Mouse (Mus musculus) heart, embryonic 14.5 days (tissue): ENCODE data around the gene Oxct2a. TPM values are rescaled to one million over a fixed set of nuclear protein-coding genes. Genes with fewer than 3 reads are reported as not detected.
A peak's percentile ranks its signal among the peaks of the same experiment; 100 is the strongest.

Experiments used
- ATAC-seq: fragments of 200-750 bp; cut with Nextera tagmentation; 2 replicates; pipeline ENCODE4 v1.8.0; 2017; ENCODE audit warnings: low read depth, moderate TSS enrichment; ENCODE audit not compliant: insufficient number of reproducible peaks, insufficient read depth, low FRiP score
- H3K27ac ChIP-seq, 2 experiments: fragments of 200-500 bp in 1 of 2; fragments of 300-500 bp in 1 of 2; sonication (generic) in 1 of 2; replicated peaks in 1 of 2; 2 replicates each; pipeline ENCODE4 v1.5.1; 2012 to 2014; ENCODE audit warnings: low read depth in 2 of 2, low read length in 2 of 2, control low read depth in 1 of 2, mild to moderate bottlenecking in 1 of 2, mixed read lengths in 1 of 2; ENCODE audit not compliant: control insufficient read depth in 1 of 2, insufficient read depth in 1 of 2
- H3K27me3 ChIP-seq: fragments of 300-500 bp; sonication (generic); 2 replicates; pipeline ENCODE4 v1.6.1; 2014; ENCODE audit warnings: mild to moderate bottlenecking, low read length, control low read depth; ENCODE audit not compliant: control insufficient read depth, insufficient read depth
- H3K36me3 ChIP-seq: fragments of 300-500 bp; sonication (generic); 2 replicates; pipeline ENCODE4 v1.6.1; 2014; ENCODE audit warnings: mild to moderate bottlenecking, control low read depth, low read length, mixed read lengths; ENCODE audit not compliant: control insufficient read depth, insufficient read depth
- H3K4me1 ChIP-seq, 2 experiments: fragments of 200-500 bp in 1 of 2; fragments of 300-500 bp in 1 of 2; sonication (generic) in 1 of 2; 2 replicates each; pipeline ENCODE4 v1.6.1; 2012 to 2014; ENCODE audit warnings: low read length in 2 of 2, control low read depth in 1 of 2, mixed read lengths in 1 of 2; ENCODE audit not compliant: control insufficient read depth in 2 of 2, insufficient read depth in 2 of 2
- H3K4me2 ChIP-seq: fragments of 300-500 bp; sonication (generic); 2 replicates; pipeline ENCODE4 v1.6.1; 2014; ENCODE audit warnings: mild to moderate bottlenecking, low read length
- H3K4me3 ChIP-seq, 2 experiments: fragments of 200-500 bp in 1 of 2; fragments of 300-500 bp in 1 of 2; sonication (generic) in 1 of 2; 2 replicates each; pipeline ENCODE4 v1.5.1; 2012 to 2014; ENCODE audit warnings: low read length in 2 of 2, mild to moderate bottlenecking in 2 of 2, control low read depth in 1 of 2, low read depth in 1 of 2, moderate library complexity in 1 of 2; ENCODE audit not compliant: control insufficient read depth in 1 of 2, insufficient read depth in 1 of 2
- H3K9ac ChIP-seq: fragments of 300-500 bp; sonication (generic); 2 replicates; pipeline ENCODE4 v1.6.1; 2014; ENCODE audit warnings: mild to moderate bottlenecking, low read length
- H3K9me3 ChIP-seq: fragments of 300-500 bp; sonication (generic); 2 replicates; pipeline ENCODE4 v1.6.1; 2016; ENCODE audit warnings: low read length, control low read depth; ENCODE audit not compliant: control insufficient read depth
- WGBS: fragments of 180-500 bp; shearing (Covaris S2); extraction: QIAGEN DNeasy Blood & Tissue Kit; methylation state at CpG from one replicate; pipeline ENCODE4 v1.1.7; 2014; 5-methylcytosine and 5-hydroxymethylcytosine counted together
- polyA plus RNA-seq: library from polyadenylated mRNA; unstranded; fragments of >200 nt; fragmentation: Nextera tagmentation; extraction: Ambion mirVana; gene quantifications from 2 replicates; pipeline ENCODE4 v1.2.1, GENCODE M21; 2014

Oxct2a gene
- polyA plus RNA-seq, result not detected in 2 replicates

DNA sequence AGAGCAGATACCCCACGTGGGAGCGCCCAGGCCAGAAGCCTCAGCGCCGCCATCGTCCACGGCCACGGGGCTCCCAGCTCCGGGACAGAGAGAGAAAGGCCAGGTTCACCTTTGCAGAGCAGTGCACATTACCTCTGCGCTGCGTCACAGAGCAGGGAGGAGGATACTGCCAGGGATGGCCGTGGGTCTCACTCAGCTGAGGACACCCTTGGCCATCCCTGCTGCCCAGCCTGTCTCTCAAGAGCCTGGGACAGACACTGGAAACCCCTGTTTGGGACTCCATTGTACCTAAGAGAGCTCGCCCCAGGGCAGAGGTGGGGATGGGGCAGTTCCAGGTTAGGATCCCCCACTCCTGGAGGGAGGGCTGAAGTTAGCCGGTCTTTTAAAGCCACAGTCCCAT lies at the start of gene Oxct2a:
Oxct2a (minus strand) TSS at position 101 of the 400 bp plus-strand sequence.
- Histone ChIP-seq H3K4me1 (peaks cover 6 to 7% of the 10 kb centered on the region in 2 experiments; a peak in 3 of 4 replicates), H3K4me2 (peak within 1 kb of the TSS; percentile 56), H3K27me3 (peaks cover 13% of the 10 kb centered on the region), H3K27ac (no peak within 1 kb of the TSS), H3K36me3 (no peaks in the 10 kb centered on the region), H3K9me3 (no peaks in the 10 kb centered on the region), H3K9ac (no peak within 1 kb of the TSS), H3K4me3 (peak within 1 kb of the TSS; percentile 12 to 26; a peak in 3 of 4 replicates)
- ATAC-seq, result no peak
- 11% methylated on average over 13 of the region's 13 CpGs for WGBS

GRCm38 (mm10) chr4:123363555-123363954 lies 40.1 kb upstream of the Oxct2a start:
- Histone ChIP-seq H3K9me3 (no peaks in the 10 kb centered on the region), H3K9ac (no peak overlapping the region), H3K4me2 (no peak overlapping the region), H3K4me3 (no peak overlapping the region), H3K27me3 (no peaks in the 10 kb centered on the region), H3K4me1 (no peaks in the 10 kb centered on the region), H3K27ac (no peak overlapping the region), H3K36me3 (peaks cover 98% of the 10 kb centered on the region)
- 91% methylated on average over 4 of the region's 4 CpGs for WGBS
- no peak for ATAC-seq

DNA sequence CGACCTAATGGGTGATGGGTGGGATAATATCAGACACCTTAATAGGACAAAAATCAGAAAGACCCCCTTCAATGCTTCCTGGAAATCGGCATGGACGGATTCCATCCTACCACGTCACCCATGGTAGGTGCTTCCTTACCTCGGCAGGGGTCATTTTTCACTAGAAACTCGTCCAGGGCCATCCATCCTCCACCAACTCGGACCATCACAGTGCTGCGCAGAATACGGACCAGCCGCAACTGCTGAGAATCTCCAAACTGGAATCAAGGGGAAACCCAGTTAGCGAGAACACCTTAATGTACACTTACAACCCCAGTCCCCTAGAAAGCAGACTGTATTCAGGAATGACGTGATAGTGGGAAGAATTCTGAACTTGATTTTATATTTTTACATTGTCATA lies 37.3 kb upstream of the Oxct2a start:
- no peak for ATAC-seq
- WGBS, result 93% methylated on average over 12 of the region's 12 CpGs
- peaks cover 98% of the 10 kb centered on the region for H3K36me3 ChIP-seq
- H3K9ac ChIP-seq, result no peak overlapping the region
- no peaks in the 10 kb centered on the region for H3K27me3 ChIP-seq
- no peaks in the 10 kb centered on the region for H3K9me3 ChIP-seq
- no peak overlapping the region for H3K4me3 ChIP-seq
- H3K4me1 ChIP-seq, result no peaks in the 10 kb centered on the region
- H3K27ac ChIP-seq, result no peak overlapping the region
- no peak overlapping the region for H3K4me2 ChIP-seq

DNA sequence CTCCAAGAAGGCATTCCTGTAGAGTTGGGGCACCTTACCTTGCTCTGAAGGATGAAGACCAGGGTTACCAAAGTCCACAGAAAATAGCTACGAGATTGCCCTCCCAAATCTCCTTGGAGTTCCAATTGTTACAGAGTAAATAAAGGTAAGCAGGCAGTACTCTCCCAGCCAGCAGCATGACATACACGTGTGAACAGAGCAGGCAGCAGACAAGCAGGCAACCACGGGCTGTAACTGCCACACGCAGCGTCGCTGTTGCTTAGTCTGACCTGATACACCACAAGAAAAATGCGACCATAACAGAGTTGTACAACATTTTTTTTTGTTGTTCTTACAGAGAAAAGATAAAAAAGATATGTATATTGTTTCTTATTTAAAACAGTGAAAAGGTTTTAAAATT lies 35.2 kb upstream of the Oxct2a start:
- Histone ChIP-seq H3K4me3 (no peak overlapping the region), H3K9ac (no peak overlapping the region), H3K4me1 (no peaks in the 10 kb centered on the region), H3K4me2 (no peak overlapping the region), H3K27ac (no peak overlapping the region), H3K9me3 (no peaks in the 10 kb centered on the region), H3K36me3 (peaks cover 98% of the 10 kb centered on the region), H3K27me3 (no peaks in the 10 kb centered on the region)
- 92% methylated on average over 7 of the region's 7 CpGs for WGBS
- ATAC-seq, result no peak

GRCm38 (mm10) chr4:123355941-123356340 lies 32.5 kb upstream of the Oxct2a start:
- 88% methylated on average over 8 of the region's 8 CpGs for WGBS
- H3K9ac ChIP-seq, result no peak overlapping the region
- no peak overlapping the region for H3K4me3 ChIP-seq

GRCm38 (mm10) chr4:123353271-123353877 lies 29.9 kb upstream of the Oxct2a start:
- H3K4me3 ChIP-seq, result no peak overlapping the region
- H3K4me2 ChIP-seq, result no peak overlapping the region
- no peaks in the 10 kb centered on the region for H3K4me1 ChIP-seq
- H3K9ac ChIP-seq, result no peak overlapping the region
- H3K36me3 ChIP-seq, result peaks cover 99% of the 10 kb centered on the region
- H3K9me3 ChIP-seq, result no peaks in the 10 kb centered on the region
- H3K27ac ChIP-seq, result no peak overlapping the region
- ATAC-seq, result no peak
- H3K27me3 ChIP-seq, result no peaks in the 10 kb centered on the region
- WGBS, result 75% methylated on average over 10 of the region's 10 CpGs

More at GRCm38 (mm10) chr4:123355941-123356340, 32.5 kb upstream of the Oxct2a start:
- Histone ChIP-seq H3K4me2 (no peak overlapping the region), H3K27ac (no peak overlapping the region), H3K9me3 (no peaks in the 10 kb centered on the region), H3K27me3 (no peaks in the 10 kb centered on the region), H3K4me1 (no peaks in the 10 kb centered on the region), H3K36me3 (peaks cover 98% of the 10 kb centered on the region)
- no peak for ATAC-seq

DNA sequence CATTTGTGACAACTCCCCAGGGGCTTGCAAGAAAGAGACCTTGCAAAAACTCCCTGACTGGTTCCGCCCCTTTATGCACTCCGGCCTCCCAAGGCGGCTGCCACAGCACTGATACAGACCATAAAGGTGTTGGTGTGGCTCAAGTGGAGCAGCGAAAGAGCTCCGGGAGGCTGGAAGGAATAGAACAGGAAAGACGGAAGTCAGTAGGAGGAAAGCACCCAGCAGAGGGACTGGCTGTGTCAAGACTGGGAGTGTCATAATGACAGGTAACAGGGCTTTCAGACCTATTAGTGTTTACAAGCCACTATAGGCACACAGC lies 20.0 kb upstream of the Oxct2a start:
- Histone ChIP-seq H3K4me1 (peaks cover 2 to 4% of the 10 kb centered on the region in 2 experiments; a peak in 1 of 4 replicates), H3K4me3 (peak overlapping the region; percentile 48 to 56), H3K27ac (no peak overlapping the region), H3K9me3 (no peaks in the 10 kb centered on the region), H3K4me2 (peak overlapping the region; percentile 93), H3K9ac (peak overlapping the region; percentile 56; the same call in 1 of the 2 replicates), H3K27me3 (peaks cover 36% of the 10 kb centered on the region), H3K36me3 (peaks cover 4% of the 10 kb centered on the region)
- ATAC-seq, result no peak
- WGBS, result under 1% methylated on average over 6 of the region's 6 CpGs
